Mouse (Mus musculus) intestine, postnatal 0 days (tissue): ENCODE data around the gene Cyp39a1. TPM values are rescaled to one million over a fixed set of nuclear protein-coding genes. Genes with fewer than 3 reads are reported as not detected.

Source experiments
- ATAC-seq: fragments of 200-750 bp; cut with Nextera tagmentation; 2 replicates; pipeline ENCODE4 v1.8.0; 2017; ENCODE audit warnings: mild to moderate bottlenecking, moderate TSS enrichment, moderate library complexity
- H3K27ac ChIP-seq: fragments of 300-500 bp; sonication (generic); 2 replicates; pipeline ENCODE4 v1.5.1; 2014; ENCODE audit warnings: mild to moderate bottlenecking, low read depth, low read length, moderate library complexity
- H3K27me3 ChIP-seq: fragments of 300-500 bp; sonication (generic); replicated peaks from 2 replicates; pipeline ENCODE4 v1.6.1; 2014; ENCODE audit warnings: low read length, mixed read lengths; ENCODE audit not compliant: control insufficient read depth, insufficient read depth
- H3K36me3 ChIP-seq: fragments of 300-500 bp; sonication (generic); 2 replicates; pipeline ENCODE4 v1.6.1; 2014; ENCODE audit warnings: mild to moderate bottlenecking, moderate library complexity; ENCODE audit not compliant: control insufficient read depth, insufficient read depth
- H3K4me1 ChIP-seq: fragments of 300-500 bp; sonication (generic); replicated peaks from 2 replicates; pipeline ENCODE4 v1.6.1; 2014; ENCODE audit warnings: antibody characterized with exemption, low read length, mixed read lengths; ENCODE audit not compliant: control insufficient read depth, insufficient read depth
- H3K4me2 ChIP-seq: fragments of 300-500 bp; sonication (generic); replicated peaks from 2 replicates; pipeline ENCODE4 v1.6.1; 2014; ENCODE audit warnings: low read depth, mild to moderate bottlenecking, moderate library complexity
- H3K4me3 ChIP-seq: fragments of 300-500 bp; sonication (generic); 2 replicates; pipeline ENCODE4 v1.5.1; 2014; ENCODE audit warnings: low read depth, low read length
- H3K9ac ChIP-seq: fragments of 300-500 bp; sonication (generic); 2 replicates; pipeline ENCODE4 v1.6.1; 2014; ENCODE audit warnings: mild to moderate bottlenecking, low read depth, low read length
- H3K9me3 ChIP-seq: fragments of 300-500 bp; sonication (generic); 2 replicates; pipeline ENCODE4 v1.6.1; 2016; ENCODE audit warnings: mixed run types; ENCODE audit not compliant: control insufficient read depth
- CTCF ChIP-seq: sonication (generic); IDR thresholded peaks from 2 replicates; pipeline ENCODE4 v1.5.1; 2016; ENCODE audit warnings: low read depth, mild to moderate bottlenecking, control low read depth, antibody characterized with exemption, moderate library complexity
- WGBS: fragments of 180-500 bp; shearing (Covaris S2); extraction: QIAGEN DNeasy Blood & Tissue Kit; methylation state at CpG from one replicate; pipeline ENCODE4 v1.1.7; 2014; 5-methylcytosine and 5-hydroxymethylcytosine counted together
- polyA plus RNA-seq: library from polyadenylated mRNA; unstranded; fragments of >200 nt; fragmentation: Nextera tagmentation; extraction: Ambion mirVana; gene quantifications from 2 replicates; pipeline ENCODE4 v1.2.1, GENCODE M21; 2015

The Cyp39a1 gene
- polyA plus RNA-seq, 1 experiment from 2014 or later = 6.8 TPM

- Histone ChIP-seq H3K27me3 (no peaks in the 10 kb centered on the region), H3K4me1 (no peaks in the 10 kb centered on the region), H3K4me3 (no peak overlapping the region), H3K4me2 (no peak overlapping the region), H3K36me3 (no peaks in the 10 kb centered on the region), H3K9ac (no peak overlapping the region), H3K27ac (no peak overlapping the region), H3K9me3 (no peaks in the 10 kb centered on the region)
- ATAC-seq = no peak
- no peak for TF ChIP-seq CTCF
Observed at GRCm38 (mm10) chr17:43789376-43789775, 122.2 kb downstream of the Cyp39a1 start.

GRCm38 (mm10) chr17:43791751-43792150 is 124.5 kb downstream of the Cyp39a1 start:
- no peaks in the 10 kb centered on the region for H3K36me3 ChIP-seq
- ATAC-seq = no peak
- no peak overlapping the region for H3K27ac ChIP-seq
- H3K4me3 ChIP-seq = no peak overlapping the region
- no peak overlapping the region for H3K9ac ChIP-seq
- no peaks in the 10 kb centered on the region for H3K9me3 ChIP-seq
- TF ChIP-seq CTCF = no peak
- H3K4me2 ChIP-seq = no peak overlapping the region
- 90% methylated on average over 3 of the region's 3 CpGs for WGBS
- H3K4me1 ChIP-seq = no peaks in the 10 kb centered on the region
- no peaks in the 10 kb centered on the region for H3K27me3 ChIP-seq

- 61% methylated on average over 1 of the region's 1 CpGs for WGBS
- no peak for TF ChIP-seq CTCF
- no peaks in the 10 kb centered on the region for H3K36me3 ChIP-seq
- no peak overlapping the region for H3K9ac ChIP-seq
- no peaks in the 10 kb centered on the region for H3K4me1 ChIP-seq
- no peaks in the 10 kb centered on the region for H3K9me3 ChIP-seq
- no peaks in the 10 kb centered on the region for H3K27me3 ChIP-seq
- no peak for ATAC-seq
- H3K4me2 ChIP-seq = no peak overlapping the region
- H3K27ac ChIP-seq = no peak overlapping the region
- no peak overlapping the region for H3K4me3 ChIP-seq
Observed at GRCm38 (mm10) chr17:43794731-43795280, 127.6 kb downstream of the Cyp39a1 start.

Other genes with a start within 250 kb of the Cyp39a1 start
- gene Mep1a, start 164.6 kb upstream of the Cyp39a1 start, polyA plus RNA-seq = 147 and 153 TPM in 2 replicates
- gene Ankrd66, start 123.8 kb upstream of the Cyp39a1 start, polyA plus RNA-seq = 0.83 and 0.94 TPM in 2 replicates
- 27.9 and 31.9 TPM in 2 replicates for gene Pla2g7, start 99.3 kb upstream of the Cyp39a1 start, polyA plus RNA-seq
- 2.5 and 2.6 TPM in 2 replicates for gene Tdrd6, start 37.1 kb upstream of the Cyp39a1 start, polyA plus RNA-seq
- 2.9 and 3.2 TPM in 2 replicates for gene Slc25a27, start 211 bp upstream of the Cyp39a1 start, polyA plus RNA-seq
- gene Rcan2, start 133.9 kb downstream of the Cyp39a1 start, polyA plus RNA-seq = 1.3 and 1.5 TPM in 2 replicates